Mouse (Mus musculus) midbrain, embryonic 10.5 days (tissue): ENCODE results near the gene Myo10. TPM values are rescaled to one million over a fixed set of nuclear protein-coding genes. Genes with fewer than 3 reads are reported as not detected.

ENCODE experiments used
- DNase-seq: peaks from one replicate; pipeline ENCODE4 v3.0.0-alpha.2; 2017; ENCODE audit warnings: low spot score
- H3K27ac ChIP-seq: fragments of 300-500 bp; sonication (generic); replicated peaks from 2 replicates; pipeline ENCODE4 v1.5.1; 2016; ENCODE audit warnings: mild to moderate bottlenecking
- H3K27me3 ChIP-seq: fragments of 300-500 bp; sonication (generic); 2 replicates; pipeline ENCODE4 v1.6.1; 2016; ENCODE audit warnings: low read depth, mild to moderate bottlenecking; ENCODE audit not compliant: poor library complexity, severe bottlenecking
- H3K36me3 ChIP-seq: fragments of 300-500 bp; sonication (generic); 2 replicates; pipeline ENCODE4 v1.6.1; 2016; ENCODE audit warnings: mild to moderate bottlenecking, moderate library complexity
- H3K4me1 ChIP-seq: fragments of 300-500 bp; sonication (generic); 2 replicates; pipeline ENCODE4 v1.6.1; 2016
- H3K4me3 ChIP-seq: fragments of 300-500 bp; sonication (generic); 2 replicates; pipeline ENCODE4 v1.5.1; 2016; ENCODE audit warnings: mild to moderate bottlenecking, moderate library complexity
- H3K9me3 ChIP-seq: fragments of 300-500 bp; sonication (generic); replicated peaks from 2 replicates; pipeline ENCODE4 v1.6.1; 2016; ENCODE audit warnings: mild to moderate bottlenecking
- WGBS: fragments of 180-500 bp; shearing (Covaris S2); methylation state at CpG from one replicate; pipeline ENCODE4 v1.1.7; 2016; 5-methylcytosine and 5-hydroxymethylcytosine counted together
- polyA plus RNA-seq: library from polyadenylated mRNA; unstranded; fragments of >200 nt; fragmentation: Nextera tagmentation; extraction: Ambion mirVana; gene quantifications from 2 replicates; pipeline ENCODE4 v1.2.1, GENCODE M21; 2016

Gene Myo10
- polyA plus RNA-seq, 1 experiment from 2014 or later, result 74.7 TPM

DNA sequence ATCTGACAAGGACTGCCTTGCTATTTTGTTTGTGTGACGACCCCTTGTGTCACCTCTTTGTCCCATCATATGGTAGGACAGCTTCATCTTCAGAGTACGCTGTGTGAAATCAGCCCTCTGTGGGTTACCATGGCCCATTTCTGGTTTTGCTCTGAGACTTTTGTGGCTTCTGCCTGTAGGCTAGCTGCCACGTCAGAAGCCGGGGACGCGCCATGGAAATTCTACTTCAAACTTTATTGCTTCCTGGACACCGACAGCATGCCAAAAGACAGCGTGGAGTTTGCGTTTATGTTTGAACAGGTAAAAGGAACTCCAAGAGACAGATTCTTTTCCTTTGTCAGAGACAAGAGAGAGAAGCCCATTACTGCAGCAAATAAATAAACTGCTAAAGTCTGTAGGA, 184.6 kb downstream of the Myo10 start:
- no peaks in the 10 kb centered on the region for H3K27me3 ChIP-seq
- H3K4me1 ChIP-seq, result no peaks in the 10 kb centered on the region
- no peak for DNase-seq
- no peaks in the 10 kb centered on the region for H3K9me3 ChIP-seq
- 97% methylated on average over 9 of the region's 9 CpGs for WGBS
- H3K27ac ChIP-seq, result no peak overlapping the region
- peaks cover 100% of the 10 kb centered on the region for H3K36me3 ChIP-seq
- H3K4me3 ChIP-seq, result no peak overlapping the region

DNA sequence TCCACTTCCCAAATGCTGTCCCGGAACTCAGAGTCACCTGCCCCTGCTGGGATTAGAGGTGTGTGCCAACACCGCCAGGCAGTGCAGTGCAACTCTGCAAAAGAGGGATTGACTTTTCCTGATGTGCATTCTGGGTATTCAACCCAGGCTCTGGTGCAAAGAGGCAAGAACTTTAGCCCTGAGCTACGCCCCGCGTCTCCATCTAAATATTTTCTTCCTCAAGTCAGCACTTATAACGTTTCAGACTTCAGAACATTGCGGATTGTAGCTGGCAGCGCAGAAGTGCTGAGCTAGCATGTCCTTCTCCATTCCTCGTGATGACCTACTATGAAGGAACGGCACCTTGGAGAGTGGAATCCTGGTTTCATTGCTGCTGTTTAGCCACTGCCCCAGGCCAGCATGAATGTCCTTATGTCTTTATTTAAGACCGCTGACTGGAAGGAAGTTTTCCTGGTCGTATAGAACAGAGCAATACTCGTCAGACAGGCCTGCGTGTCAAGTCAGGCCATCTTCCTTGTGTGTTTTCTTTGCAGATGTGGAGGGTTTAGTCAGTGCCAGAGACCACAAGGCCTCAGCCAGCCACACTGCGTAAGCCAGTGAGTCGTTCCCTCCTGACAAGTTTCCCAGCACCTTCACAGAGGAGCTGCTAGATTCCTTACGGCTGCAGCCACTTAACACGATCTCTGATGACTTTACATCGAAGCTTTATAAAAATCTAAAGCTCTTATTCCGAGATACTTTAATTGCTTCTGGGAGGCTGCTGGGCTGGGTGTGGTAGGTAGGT, 186.5 kb downstream of the Myo10 start:
- no peaks in the 10 kb centered on the region for H3K4me1 ChIP-seq
- H3K9me3 ChIP-seq, result no peaks in the 10 kb centered on the region
- 95% methylated on average over 20 of the region's 20 CpGs for WGBS
- H3K27me3 ChIP-seq, result no peaks in the 10 kb centered on the region
- no peak overlapping the region for H3K27ac ChIP-seq
- no peak for DNase-seq
- peaks cover 100% of the 10 kb centered on the region for H3K36me3 ChIP-seq
- no peak overlapping the region for H3K4me3 ChIP-seq

DNA sequence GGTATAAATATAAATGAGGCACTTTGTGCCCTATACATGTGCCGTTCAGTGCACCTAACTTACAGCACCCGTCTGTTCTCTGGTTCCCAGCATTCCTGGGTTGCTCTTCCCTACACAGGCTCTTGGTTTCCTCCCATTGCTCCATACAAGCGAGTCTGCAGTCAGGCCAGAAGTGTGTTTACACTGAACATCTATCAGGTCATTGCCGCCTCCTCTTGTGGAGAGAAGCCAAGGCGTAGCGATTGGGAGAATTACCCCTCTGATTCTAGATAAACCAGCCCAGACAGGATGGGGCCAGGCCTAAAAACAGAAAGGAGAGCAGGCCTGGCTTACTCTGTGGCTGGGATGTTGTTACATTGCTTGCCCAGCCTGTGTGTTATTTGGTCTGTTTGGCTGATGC, 187.3 kb downstream of the Myo10 start:
- H3K4me3 ChIP-seq, result no peak overlapping the region
- peaks cover 100% of the 10 kb centered on the region for H3K36me3 ChIP-seq
- no peak overlapping the region for H3K27ac ChIP-seq
- H3K4me1 ChIP-seq, result no peaks in the 10 kb centered on the region
- DNase-seq, result no peak
- no peaks in the 10 kb centered on the region; the same call in 1 of the 2 replicates for H3K9me3 ChIP-seq
- WGBS, result 96% methylated on average over 6 of the region's 6 CpGs
- no peaks in the 10 kb centered on the region for H3K27me3 ChIP-seq

DNA sequence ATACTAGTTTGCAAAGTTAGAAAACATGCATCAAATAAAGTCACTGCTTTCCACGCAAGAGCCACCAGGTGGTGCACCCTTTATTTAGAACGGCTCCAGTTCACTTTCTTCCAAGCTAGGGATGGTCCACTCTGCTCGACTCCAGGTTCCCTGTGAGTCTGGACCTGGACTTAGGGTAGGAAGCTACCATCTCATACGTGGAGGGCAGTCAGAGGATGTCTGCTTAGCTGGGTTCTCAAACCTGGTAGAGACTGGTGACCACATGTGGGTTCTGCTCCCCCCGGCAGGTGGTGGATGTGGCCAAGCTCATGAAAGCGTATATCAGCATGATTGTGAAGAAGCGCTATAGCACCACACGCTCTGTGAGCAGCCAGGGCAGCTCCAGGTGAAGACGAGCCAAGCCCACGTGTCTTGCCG, 189.5 kb downstream of the Myo10 start:
- Histone ChIP-seq H3K27me3 (no peaks in the 10 kb centered on the region), H3K27ac (no peak overlapping the region), H3K9me3 (peaks cover 11% of the 10 kb centered on the region; the same call in 1 of the 2 replicates), H3K36me3 (peaks cover 92% of the 10 kb centered on the region), H3K4me1 (no peaks in the 10 kb centered on the region), H3K4me3 (no peak overlapping the region)
- 92% methylated on average over 11 of the region's 11 CpGs for WGBS
- no peak for DNase-seq

DNA sequence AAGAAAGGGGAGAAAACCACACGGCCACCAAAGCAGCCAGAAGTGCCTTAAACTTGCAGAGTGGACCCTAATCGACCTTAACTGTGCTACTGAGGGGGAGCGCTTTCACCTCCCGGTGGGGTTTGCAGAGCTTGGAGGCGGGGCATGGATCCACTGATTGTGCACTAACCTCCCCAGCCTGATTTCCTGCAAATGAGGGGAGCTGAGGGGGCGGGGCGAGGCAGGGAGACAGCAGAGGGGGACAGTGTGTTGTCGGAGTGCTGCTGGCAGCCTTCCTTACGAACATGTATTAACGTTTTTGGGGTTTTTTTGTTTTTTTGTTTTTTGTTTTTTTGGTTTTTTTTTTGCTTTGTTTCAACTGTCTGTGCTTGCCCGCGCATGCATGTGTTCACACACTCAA, 190.2 kb downstream of the Myo10 start:
- Histone ChIP-seq H3K36me3 (peaks cover 86% of the 10 kb centered on the region), H3K27ac (no peak overlapping the region), H3K4me1 (no peaks in the 10 kb centered on the region), H3K4me3 (no peak overlapping the region), H3K27me3 (no peaks in the 10 kb centered on the region), H3K9me3 (peaks cover 11% of the 10 kb centered on the region; the same call in 1 of the 2 replicates)
- 83% methylated on average over 12 of the region's 12 CpGs for WGBS
- no peak for DNase-seq

DNA sequence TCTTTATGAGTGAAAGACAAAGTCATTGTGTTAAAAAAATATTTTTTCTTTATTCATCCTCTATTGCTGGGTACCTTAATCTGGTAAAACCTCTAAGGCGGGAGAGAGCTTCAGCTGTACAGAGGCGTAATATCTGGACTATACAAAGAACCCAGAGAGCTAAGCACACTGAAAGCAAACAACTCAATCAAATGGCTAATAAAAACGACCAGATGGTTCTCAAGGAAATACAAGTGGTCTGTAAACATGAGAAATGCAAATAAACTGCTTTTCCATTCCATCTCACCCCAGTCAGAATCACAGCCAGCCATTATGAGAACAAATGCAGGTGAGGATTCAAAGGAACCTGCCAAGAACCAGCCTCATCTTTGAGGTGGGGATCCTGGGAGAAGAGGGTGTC, 192.2 kb downstream of the Myo10 start:
- H3K27ac ChIP-seq, result no peak overlapping the region
- no peak overlapping the region for H3K4me3 ChIP-seq
- 92% methylated on average over 3 of the region's 3 CpGs for WGBS
- H3K4me1 ChIP-seq, result no peaks in the 10 kb centered on the region
- H3K36me3 ChIP-seq, result peaks cover 66% of the 10 kb centered on the region
- peaks cover 11% of the 10 kb centered on the region; the same call in 1 of the 2 replicates for H3K9me3 ChIP-seq
- H3K27me3 ChIP-seq, result no peaks in the 10 kb centered on the region
- no peak for DNase-seq

DNA sequence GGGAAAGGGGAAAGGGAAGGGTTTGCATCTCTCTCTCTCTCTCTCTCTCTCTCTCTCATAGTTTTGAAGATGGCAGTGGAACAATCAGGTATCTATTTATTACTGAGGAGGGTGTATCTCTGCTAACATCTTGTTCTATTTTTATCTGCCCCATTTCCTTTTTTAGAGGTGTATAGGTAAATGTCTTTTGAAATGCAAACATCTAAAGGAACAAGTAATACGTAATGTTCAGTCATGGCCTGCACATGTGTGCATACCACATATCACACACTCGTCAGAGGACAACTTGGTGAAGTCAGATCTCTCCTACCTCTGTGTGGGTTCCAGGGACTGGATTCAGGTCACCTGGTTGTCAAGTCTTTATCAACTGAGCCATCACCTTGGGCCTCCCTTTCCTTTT, 194.9 kb downstream of the Myo10 start:
- H3K4me1 ChIP-seq, result no peaks in the 10 kb centered on the region
- no peak overlapping the region for H3K27ac ChIP-seq
- H3K27me3 ChIP-seq, result no peaks in the 10 kb centered on the region
- peaks cover 15% of the 10 kb centered on the region; the same call in 1 of the 2 replicates for H3K9me3 ChIP-seq
- WGBS, result 92% methylated on average over 2 of the region's 2 CpGs
- no peak for DNase-seq
- H3K36me3 ChIP-seq, result peaks cover 39% of the 10 kb centered on the region
- H3K4me3 ChIP-seq, result no peak overlapping the region

DNA sequence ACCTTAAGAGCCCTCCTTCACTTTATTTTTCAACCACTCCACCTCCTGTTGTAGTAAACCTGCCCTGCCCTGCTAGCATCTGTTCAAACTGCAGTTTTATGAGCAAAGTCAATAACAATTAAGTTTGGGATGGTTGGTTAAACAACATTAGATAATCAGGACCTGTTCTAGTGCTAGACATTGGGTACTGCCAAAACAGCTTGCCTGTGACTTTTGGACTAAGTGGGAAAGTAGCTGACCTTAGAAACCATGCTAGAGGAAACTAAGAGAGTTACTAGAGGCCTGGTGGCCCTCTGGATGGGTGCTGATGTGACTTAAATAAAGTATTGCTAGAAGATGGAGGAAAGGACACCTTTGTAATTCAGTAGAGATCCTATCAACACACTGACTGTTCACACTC, 199.7 kb downstream of the Myo10 start:
- no peak overlapping the region for H3K27ac ChIP-seq
- H3K9me3 ChIP-seq, result peaks cover 4% of the 10 kb centered on the region; the same call in 1 of the 2 replicates
- H3K4me3 ChIP-seq, result no peak overlapping the region
- H3K4me1 ChIP-seq, result no peaks in the 10 kb centered on the region
- H3K27me3 ChIP-seq, result no peaks in the 10 kb centered on the region
- no peaks in the 10 kb centered on the region for H3K36me3 ChIP-seq
- no peak for DNase-seq

DNA sequence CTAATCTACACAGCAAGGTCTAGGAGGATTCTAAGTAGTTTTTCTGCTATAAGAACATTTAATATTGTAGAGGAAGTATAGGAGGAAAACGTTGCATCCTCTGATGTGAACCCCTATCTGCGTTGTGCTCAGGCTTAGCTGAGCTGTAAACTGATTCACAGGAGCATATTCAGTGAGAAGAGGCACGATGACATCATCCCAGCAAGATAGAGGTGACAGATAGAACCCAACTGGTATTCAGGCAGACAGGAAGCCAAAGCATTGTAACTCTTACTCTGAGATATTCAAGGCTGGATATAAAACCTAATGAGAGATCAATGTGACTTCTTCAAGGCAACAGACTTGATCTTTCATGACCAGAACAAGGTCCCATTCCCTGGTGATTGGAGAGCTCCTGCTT, 200.3 kb downstream of the Myo10 start:
- no peaks in the 10 kb centered on the region for H3K27me3 ChIP-seq
- H3K4me3 ChIP-seq, result no peak overlapping the region
- peaks cover 4% of the 10 kb centered on the region; the same call in 1 of the 2 replicates for H3K9me3 ChIP-seq
- no peak overlapping the region for H3K27ac ChIP-seq
- 67% methylated on average over 3 of the region's 3 CpGs for WGBS
- no peaks in the 10 kb centered on the region for H3K36me3 ChIP-seq
- no peak for DNase-seq
- no peaks in the 10 kb centered on the region for H3K4me1 ChIP-seq

DNA sequence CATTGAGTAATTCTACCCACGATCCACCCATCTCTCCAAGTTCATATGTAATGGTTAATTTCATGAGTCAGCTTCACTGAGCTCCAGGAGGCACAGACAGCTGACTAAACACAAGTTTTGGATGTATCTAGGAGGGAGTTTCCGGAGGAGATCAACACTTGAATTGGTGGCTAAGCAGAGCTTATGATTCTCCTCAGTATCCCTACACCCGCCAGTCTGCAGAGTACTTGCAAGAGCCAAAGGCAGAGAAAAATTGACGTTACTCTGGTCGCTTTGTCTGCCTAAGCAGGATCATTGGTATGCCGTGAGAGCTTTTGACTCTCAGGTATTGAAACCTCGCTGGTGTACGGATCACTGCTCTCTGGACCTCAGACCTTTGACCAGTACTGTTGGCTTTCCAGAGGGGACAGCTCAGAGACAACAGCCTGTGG, 204.2 kb downstream of the Myo10 start:
- no peaks in the 10 kb centered on the region for H3K4me1 ChIP-seq
- H3K9me3 ChIP-seq, result no peaks in the 10 kb centered on the region
- no peak overlapping the region for H3K27ac ChIP-seq
- H3K4me3 ChIP-seq, result no peak overlapping the region
- no peaks in the 10 kb centered on the region for H3K27me3 ChIP-seq
- no peaks in the 10 kb centered on the region for H3K36me3 ChIP-seq
- 85% methylated on average over 8 of the region's 8 CpGs for whole genome bisulfite sequencing
- DNase-seq, result no peak

DNA sequence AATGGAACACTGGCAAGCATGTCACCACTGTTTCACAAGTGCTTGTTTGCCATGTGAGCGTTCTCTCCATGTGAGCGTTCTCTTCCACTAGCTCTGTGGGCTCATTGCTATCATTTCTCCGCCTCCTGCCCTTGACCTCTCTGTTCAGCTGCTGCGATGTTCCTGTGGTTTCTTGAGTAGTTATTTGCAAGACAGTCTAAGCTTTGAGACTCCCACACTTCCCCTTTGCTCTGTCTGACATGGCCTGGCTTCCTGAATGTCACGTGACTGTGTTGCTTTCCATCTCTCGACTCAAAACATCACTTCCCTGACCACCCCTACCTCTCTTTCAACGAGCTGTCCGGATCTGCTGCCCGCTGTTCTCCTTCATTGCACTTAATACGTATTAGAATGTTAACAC, 206.1 kb downstream of the Myo10 start:
- DNase-seq, result no peak
- Histone ChIP-seq H3K4me1 (no peaks in the 10 kb centered on the region), H3K27me3 (no peaks in the 10 kb centered on the region), H3K36me3 (no peaks in the 10 kb centered on the region), H3K9me3 (no peaks in the 10 kb centered on the region), H3K27ac (no peak overlapping the region), H3K4me3 (no peak overlapping the region)
- 85% methylated on average over 10 of the region's 10 CpGs for WGBS

DNA sequence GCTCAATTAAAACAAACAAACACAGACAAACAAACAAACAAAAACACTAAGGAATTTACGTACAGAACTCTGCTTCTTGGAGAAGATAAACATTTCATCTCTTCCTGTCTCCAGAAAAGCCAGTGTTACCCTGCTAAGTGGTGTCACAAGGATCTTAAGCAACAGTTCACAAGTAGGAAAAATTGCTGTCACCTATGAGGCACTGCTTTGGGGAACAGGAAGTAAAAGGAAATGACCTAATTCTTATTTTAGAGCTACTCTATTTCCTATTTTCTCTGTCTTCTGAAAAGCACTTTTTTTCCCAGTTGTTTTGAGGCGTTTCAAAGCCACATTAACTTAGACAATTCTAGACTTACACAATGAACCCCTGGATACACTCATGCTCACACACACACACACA, 208.1 kb downstream of the Myo10 start:
- Histone ChIP-seq H3K27me3 (no peaks in the 10 kb centered on the region), H3K4me1 (no peaks in the 10 kb centered on the region), H3K4me3 (no peak overlapping the region), H3K36me3 (no peaks in the 10 kb centered on the region), H3K27ac (no peak overlapping the region), H3K9me3 (no peaks in the 10 kb centered on the region)
- no peak for DNase-seq
- WGBS, result 76% methylated on average over 2 of the region's 2 CpGs

DNA sequence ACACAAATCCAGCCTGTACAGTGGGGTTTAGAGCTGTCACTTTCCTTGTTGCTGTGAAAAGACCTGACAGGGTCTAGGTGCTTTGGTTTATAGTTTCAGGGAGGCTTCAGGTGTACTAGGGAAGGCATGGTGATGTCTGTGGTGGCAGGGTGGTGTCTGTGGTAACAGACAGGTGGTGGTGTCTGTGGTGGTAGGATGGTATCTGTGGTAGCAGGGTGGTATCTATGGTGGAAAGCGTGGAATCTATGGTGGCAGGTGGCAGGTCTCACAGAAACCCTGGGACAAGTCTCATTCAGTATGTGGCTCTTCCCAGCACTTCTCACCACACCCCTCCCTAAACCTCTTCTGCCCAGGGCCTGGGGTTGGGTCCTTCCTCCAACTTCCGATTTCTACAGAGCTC, 212.0 kb downstream of the Myo10 start:
- peaks cover 7% of the 10 kb centered on the region; the same call in 1 of the 2 replicates for H3K9me3 ChIP-seq
- WGBS, result 86% methylated on average over 2 of the region's 2 CpGs
- H3K4me1 ChIP-seq, result no peaks in the 10 kb centered on the region
- H3K36me3 ChIP-seq, result no peaks in the 10 kb centered on the region
- H3K27ac ChIP-seq, result no peak overlapping the region
- DNase-seq, result no peak
- H3K4me3 ChIP-seq, result no peak overlapping the region
- no peaks in the 10 kb centered on the region for H3K27me3 ChIP-seq
